Mouse (Mus musculus): ENCODE data around the gene Chchd5. TPM values are rescaled to one million over a fixed set of nuclear protein-coding genes. Genes with fewer than 3 reads are reported as not detected.

The Chchd5 gene
- polyA plus RNA-seq, 1 experiment, result 27.1 TPM

GRCm38 (mm10) chr2:129164815-129165214, 35.3 kb downstream of the Chchd5 start:
- TF ChIP-seq CEBPB (IDR thresholded peaks at IDR 0.05; ENCODE audit: low read depth) (no peak), CTCF (IDR thresholded peaks at IDR 0.05; ENCODE audit: control insufficient read depth, insufficient read depth, insufficient read length) (no peak), MYOG (IDR thresholded peaks at IDR 0.05; ENCODE audit: control insufficient read depth, extremely low read depth, insufficient read length) (no peak), MAX (IDR thresholded peaks at IDR 0.05) (no peak), FOSL1 (IDR thresholded peaks at IDR 0.05; ENCODE audit: insufficient read depth, low read length, poor library complexity, severe bottlenecking) (no peak), USF1 (IDR thresholded peaks at IDR 0.05; ENCODE audit: low read depth) (no peak), MYOD1 (IDR thresholded peaks at IDR 0.05; ENCODE audit: control insufficient read depth, insufficient read length, low read depth) (no peak)
- no peaks in the 10 kb centered on the region for H3K27me3 ChIP-seq (ENCODE audit: control insufficient read depth, insufficient read depth, insufficient read length)
- H3K79me2 ChIP-seq (ENCODE audit: control insufficient read depth, insufficient read depth), result no peaks in the 10 kb centered on the region

GRCm38 (mm10) chr2:129166466-129167463, 37.3 kb downstream of the Chchd5 start:
- Histone ChIP-seq H3K27me3 (ENCODE audit: control insufficient read depth, insufficient read depth, insufficient read length) (no peaks in the 10 kb centered on the region), H3K79me3 (ENCODE audit: low read depth) (no peaks in the 10 kb centered on the region), H3K36me3 (ENCODE audit: control insufficient read depth, insufficient read depth) (no peaks in the 10 kb centered on the region), H3ac (ENCODE audit: control insufficient read depth, insufficient read length, low read depth) (no peak overlapping the region), H3K79me2 (ENCODE audit: control insufficient read depth, insufficient read depth) (no peaks in the 10 kb centered on the region), H3K4me3 (ENCODE audit: insufficient read depth, poor library complexity, severe bottlenecking) (no peak overlapping the region)
- TF ChIP-seq MAX (IDR thresholded peaks at IDR 0.05) (peak; percentile 74), FOSL1 (IDR thresholded peaks at IDR 0.05; ENCODE audit: insufficient read depth, low read length, poor library complexity, severe bottlenecking) (peak; percentile 64), MYOD1 (IDR thresholded peaks at IDR 0.05; ENCODE audit: control insufficient read depth, insufficient read length, low read depth) (no peak)

More at GRCm38 (mm10) chr2:129164815-129165214, 35.3 kb downstream of the Chchd5 start:
- Histone ChIP-seq H3K36me3 (ENCODE audit: control insufficient read depth, insufficient read depth) (no peaks in the 10 kb centered on the region), H3K79me3 (ENCODE audit: low read depth) (no peaks in the 10 kb centered on the region), H3ac (ENCODE audit: control insufficient read depth, insufficient read length, low read depth) (no peak overlapping the region), H3K4me3 (ENCODE audit: insufficient read depth, poor library complexity, severe bottlenecking) (no peak overlapping the region)

- H3K27me3 ChIP-seq (ENCODE audit: control insufficient read depth, insufficient read depth, insufficient read length), result no peaks in the 10 kb centered on the region
- H3K79me3 ChIP-seq (ENCODE audit: low read depth), result no peaks in the 10 kb centered on the region
- no peak overlapping the region for H3K4me3 ChIP-seq (ENCODE audit: insufficient read depth, poor library complexity, severe bottlenecking)
- H3K79me2 ChIP-seq (ENCODE audit: control insufficient read depth, insufficient read depth), result no peaks in the 10 kb centered on the region
- H3K36me3 ChIP-seq (ENCODE audit: control insufficient read depth, insufficient read depth), result no peaks in the 10 kb centered on the region
- no peak for TF ChIP-seq MYOD1 (IDR thresholded peaks at IDR 0.05; ENCODE audit: control insufficient read depth, insufficient read length, low read depth)
- TF ChIP-seq MAX (IDR thresholded peaks at IDR 0.05), result no peak
- no peak for TF ChIP-seq CTCF (IDR thresholded peaks at IDR 0.05; ENCODE audit: control insufficient read depth, insufficient read depth, insufficient read length)
- TF ChIP-seq USF1 (IDR thresholded peaks at IDR 0.05; ENCODE audit: low read depth), result no peak
- TF ChIP-seq FOSL1 (IDR thresholded peaks at IDR 0.05; ENCODE audit: insufficient read depth, low read length, poor library complexity, severe bottlenecking), result no peak
- no peak for TF ChIP-seq MYOG (IDR thresholded peaks at IDR 0.05; ENCODE audit: control insufficient read depth, extremely low read depth, insufficient read length)
- no peak for TF ChIP-seq CEBPB (IDR thresholded peaks at IDR 0.05; ENCODE audit: low read depth)
- H3ac ChIP-seq (ENCODE audit: control insufficient read depth, insufficient read length, low read depth), result no peak overlapping the region
These were observed 43.9 kb downstream of the Chchd5 start for GRCm38 (mm10) chr2:129173386-129173785.

- TF ChIP-seq MYOD1 (IDR thresholded peaks at IDR 0.05; ENCODE audit: control insufficient read depth, insufficient read length, low read depth), result no peak
- peak; percentile 91 for TF ChIP-seq CTCF (IDR thresholded peaks at IDR 0.05; ENCODE audit: control insufficient read depth, insufficient read depth, insufficient read length)
- H3K27me3 ChIP-seq (ENCODE audit: control insufficient read depth, insufficient read depth, insufficient read length), result no peaks in the 10 kb centered on the region
These were observed 45.0 kb downstream of the Chchd5 start for GRCm38 (mm10) chr2:129174474-129174873.

GRCm38 (mm10) chr2:129175636-129176035, 46.1 kb downstream of the Chchd5 start:
- TF ChIP-seq MYOD1 (IDR thresholded peaks at IDR 0.05; ENCODE audit: control insufficient read depth, insufficient read length, low read depth), result peak; percentile 7
- TF ChIP-seq CTCF (IDR thresholded peaks at IDR 0.05; ENCODE audit: control insufficient read depth, insufficient read depth, insufficient read length), result no peak
- TF ChIP-seq FOSL1 (IDR thresholded peaks at IDR 0.05; ENCODE audit: insufficient read depth, low read length, poor library complexity, severe bottlenecking), result peak; percentile 30
- no peaks in the 10 kb centered on the region for H3K79me3 ChIP-seq (ENCODE audit: low read depth)
- H3K79me2 ChIP-seq (ENCODE audit: control insufficient read depth, insufficient read depth), result no peaks in the 10 kb centered on the region
- no peak overlapping the region for H3ac ChIP-seq (ENCODE audit: control insufficient read depth, insufficient read length, low read depth)
- H3K36me3 ChIP-seq (ENCODE audit: control insufficient read depth, insufficient read depth), result no peaks in the 10 kb centered on the region
- no peak overlapping the region for H3K4me3 ChIP-seq (ENCODE audit: insufficient read depth, poor library complexity, severe bottlenecking)
- H3K27me3 ChIP-seq (ENCODE audit: control insufficient read depth, insufficient read depth, insufficient read length), result no peaks in the 10 kb centered on the region

More at GRCm38 (mm10) chr2:129174474-129174873, 45.0 kb downstream of the Chchd5 start:
- H3K79me3 ChIP-seq (ENCODE audit: low read depth), result no peaks in the 10 kb centered on the region
- H3K79me2 ChIP-seq (ENCODE audit: control insufficient read depth, insufficient read depth), result no peaks in the 10 kb centered on the region
- no peak overlapping the region for H3ac ChIP-seq (ENCODE audit: control insufficient read depth, insufficient read length, low read depth)
- no peak overlapping the region for H3K4me3 ChIP-seq (ENCODE audit: insufficient read depth, poor library complexity, severe bottlenecking)
- H3K36me3 ChIP-seq (ENCODE audit: control insufficient read depth, insufficient read depth), result no peaks in the 10 kb centered on the region

All from C2C12 (cell line).